Mouse (Mus musculus) spleen, adult 2 months (tissue): ENCODE measurements around the gene Tbx18. TPM values are rescaled to one million over a fixed set of nuclear protein-coding genes. Genes with fewer than 3 reads are reported as not detected.

ENCODE experiments used
- DNase-seq, 2 experiments: peaks; one replicate each; pipeline versions ENCODE4 v3.0.0 to v3.0.0-alpha.2; 2012 to 2021; ENCODE audit warnings: low spot score in 2 of 2, low read depth in 1 of 2
- H3K27ac ChIP-seq: fragments of 200-500 bp; 2 replicates; pipeline ENCODE4 v1.5.1; 2012; ENCODE audit warnings: low read length, inconsistent platforms; ENCODE audit not compliant: insufficient read depth
- H3K27me3 ChIP-seq: fragments of 200-500 bp; 2 replicates; pipeline ENCODE4 v1.6.1; 2012; ENCODE audit warnings: mild to moderate bottlenecking, moderate library complexity, low read length, inconsistent platforms; ENCODE audit not compliant: control insufficient read depth, insufficient read depth
- H3K36me3 ChIP-seq: fragments of 200-500 bp; 2 replicates; pipeline ENCODE4 v1.6.1; 2012; ENCODE audit warnings: mild to moderate bottlenecking, low read length, inconsistent platforms; ENCODE audit not compliant: control insufficient read depth, insufficient read depth
- H3K4me1 ChIP-seq: fragments of 200-500 bp; 2 replicates; pipeline ENCODE4 v1.6.1; 2011; ENCODE audit warnings: inconsistent platforms; ENCODE audit not compliant: control insufficient read depth, insufficient read depth, insufficient read length
- H3K4me3 ChIP-seq: fragments of 200-500 bp; 2 replicates; pipeline ENCODE4 v1.5.1; 2011; ENCODE audit warnings: mild to moderate bottlenecking, inconsistent platforms; ENCODE audit not compliant: insufficient read depth, insufficient read length; ENCODE audit errors: extremely low read depth
- CTCF ChIP-seq: fragments of 200-500 bp; IDR thresholded peaks from 2 replicates; pipeline ENCODE4 v1.5.1; 2011; ENCODE audit warnings: mild to moderate bottlenecking, inconsistent platforms; ENCODE audit not compliant: insufficient read depth, insufficient read length, insufficient replicate concordance; ENCODE audit errors: extremely low read depth
- POLR2A ChIP-seq: fragments of 200-500 bp; IDR thresholded peaks from 2 replicates; pipeline ENCODE4 v1.6.1; 2011; ENCODE audit warnings: low read depth, low read length, inconsistent platforms
- WGBS: fragments of 180-500 bp; shearing (Covaris S2); methylation state at CpG from one replicate; pipeline ENCODE4 v1.1.7; 2018; 5-methylcytosine and 5-hydroxymethylcytosine counted together
- polyA plus RNA-seq: library from polyadenylated mRNA; depleted of rRNA; stranded (reverse); fragments of >200 nt; gene quantifications from 2 replicates; pipeline ENCODE4 v1.2.3, GENCODE M21; 2012

Tbx18 gene
- polyA plus RNA-seq, 1 experiment: not detected

- H3K36me3 ChIP-seq: no peaks in the 10 kb centered on the region
- no peak for TF ChIP-seq POLR2A
- TF ChIP-seq CTCF: no peak
- WGBS: 75% methylated on average over 4 of the region's 4 CpGs
- no peak overlapping the region for H3K27ac ChIP-seq
- H3K4me3 ChIP-seq: no peak overlapping the region
- H3K4me1 ChIP-seq: no peaks in the 10 kb centered on the region
- no peaks in the 10 kb centered on the region for H3K27me3 ChIP-seq
- DNase-seq: no peak
Observed at GRCm38 (mm10) chr9:87710360-87710759, 20.7 kb downstream of the Tbx18 start.

GRCm38 (mm10) chr9:87708151-87708550 lies 22.9 kb downstream of the Tbx18 start:
- H3K27ac ChIP-seq: no peak overlapping the region
- no peaks in the 10 kb centered on the region for H3K4me1 ChIP-seq
- H3K4me3 ChIP-seq: no peak overlapping the region
- no peak for DNase-seq
- TF ChIP-seq POLR2A: no peak
- TF ChIP-seq CTCF: no peak
- no peaks in the 10 kb centered on the region for H3K27me3 ChIP-seq
- no peaks in the 10 kb centered on the region for H3K36me3 ChIP-seq

- no peak overlapping the region for H3K4me3 ChIP-seq
Observed at GRCm38 (mm10) chr9:87702267-87702666, 28.8 kb downstream of the Tbx18 start.

GRCm38 (mm10) chr9:87686981-87687380 lies 44.1 kb downstream of the Tbx18 start:
- TF ChIP-seq POLR2A: no peak
- TF ChIP-seq CTCF: no peak
- no peaks in the 10 kb centered on the region for H3K36me3 ChIP-seq
- no peaks in the 10 kb centered on the region for H3K27me3 ChIP-seq
- no peaks in the 10 kb centered on the region for H3K4me1 ChIP-seq
- WGBS: 88% methylated on average over 9 of the region's 9 CpGs
- no peak overlapping the region for H3K27ac ChIP-seq
- no peak overlapping the region for H3K4me3 ChIP-seq
- no peak for DNase-seq

More at GRCm38 (mm10) chr9:87702267-87702666, 28.8 kb downstream of the Tbx18 start:
- TF ChIP-seq POLR2A (no peak), CTCF (no peak)
- Histone ChIP-seq H3K27ac (no peak overlapping the region), H3K36me3 (no peaks in the 10 kb centered on the region), H3K27me3 (no peaks in the 10 kb centered on the region), H3K4me1 (no peaks in the 10 kb centered on the region)
- no peak for DNase-seq
- 90% methylated on average over 2 of the region's 2 CpGs for WGBS

GRCm38 (mm10) chr9:87682247-87682646 lies 48.8 kb downstream of the Tbx18 start:
- H3K27ac ChIP-seq: no peak overlapping the region
- WGBS: 80% methylated on average over 11 of the region's 11 CpGs
- H3K36me3 ChIP-seq: no peaks in the 10 kb centered on the region
- no peak for DNase-seq
- H3K4me3 ChIP-seq: no peak overlapping the region
- no peaks in the 10 kb centered on the region for H3K4me1 ChIP-seq
- TF ChIP-seq POLR2A (no peak), CTCF (no peak)
- H3K27me3 ChIP-seq: no peaks in the 10 kb centered on the region
